Mouse (Mus musculus): ENCODE measurements around the gene Igflr1. TPM values are rescaled to one million over a fixed set of nuclear protein-coding genes. Genes with fewer than 3 reads are reported as not detected.

Igflr1 gene
- polyA plus RNA-seq, 1 experiment from 2014 or later: 6.6 TPM

GRCm38 (mm10) chr7:30579950-30580349, 14.7 kb downstream of the Igflr1 start:
- Histone ChIP-seq H3K4me2 (replicated peaks) (no peak overlapping the region), H3K27ac (no peak overlapping the region), H3K9ac (replicated peaks) (no peak overlapping the region), H3K27me3 (no peaks in the 10 kb centered on the region), H3K9me3 (no peaks in the 10 kb centered on the region), H3K4me1 (replicated peaks) (no peaks in the 10 kb centered on the region), H3K36me3 (peaks cover 100% of the 10 kb centered on the region), H3K4me3 (replicated peaks) (no peak overlapping the region)
- WGBS: 92% methylated on average over 8 of the region's 8 CpGs
- ATAC-seq: 0 out of 2 replicates have a peak, but pooled peaks have one; percentile 34

GRCm38 (mm10) chr7:30581547-30581946, 16.3 kb downstream of the Igflr1 start:
- Histone ChIP-seq H3K4me3 (replicated peaks) (no peak overlapping the region), H3K27ac (no peak overlapping the region), H3K4me2 (replicated peaks) (no peak overlapping the region), H3K4me1 (replicated peaks) (peaks cover 3% of the 10 kb centered on the region), H3K27me3 (no peaks in the 10 kb centered on the region), H3K36me3 (peaks cover 100% of the 10 kb centered on the region), H3K9me3 (no peaks in the 10 kb centered on the region), H3K9ac (replicated peaks) (no peak overlapping the region)
- no peak for ATAC-seq
- WGBS: 94% methylated on average over 16 of the region's 16 CpGs

GRCm38 (mm10) chr7:30584339-30584738, 19.1 kb downstream of the Igflr1 start:
- Histone ChIP-seq H3K4me2 (replicated peaks) (no peak overlapping the region), H3K27ac (no peak overlapping the region), H3K27me3 (no peaks in the 10 kb centered on the region), H3K9me3 (no peaks in the 10 kb centered on the region), H3K4me3 (replicated peaks) (no peak overlapping the region), H3K36me3 (peaks cover 75% of the 10 kb centered on the region), H3K4me1 (replicated peaks) (peaks cover 16% of the 10 kb centered on the region), H3K9ac (replicated peaks) (no peak overlapping the region)
- WGBS: 98% methylated on average over 10 of the region's 10 CpGs
- ATAC-seq: no peak

GRCm38 (mm10) chr7:30585170-30585569, 19.9 kb downstream of the Igflr1 start:
- Histone ChIP-seq H3K4me2 (replicated peaks) (no peak overlapping the region), H3K36me3 (peaks cover 67% of the 10 kb centered on the region)
- ATAC-seq: no peak

GRCm38 (mm10) chr7:30586455-30587020, 21.3 kb downstream of the Igflr1 start:
- peaks cover 53% of the 10 kb centered on the region for H3K36me3 ChIP-seq
- H3K27ac ChIP-seq: no peak overlapping the region
- peak overlapping the region; percentile 80 for H3K4me2 ChIP-seq (replicated peaks)
- peaks cover 23% of the 10 kb centered on the region for H3K4me1 ChIP-seq (replicated peaks)
- H3K9me3 ChIP-seq: no peaks in the 10 kb centered on the region
- no peaks in the 10 kb centered on the region for H3K27me3 ChIP-seq
- no peak for ATAC-seq
- WGBS: 88% methylated on average over 28 of the region's 28 CpGs
- H3K4me3 ChIP-seq (replicated peaks): peak overlapping the region; percentile 99
- H3K9ac ChIP-seq (replicated peaks): peak overlapping the region; percentile 99

More at GRCm38 (mm10) chr7:30585170-30585569, 19.9 kb downstream of the Igflr1 start:
- no peaks in the 10 kb centered on the region for H3K9me3 ChIP-seq
- WGBS: 88% methylated on average over 7 of the region's 7 CpGs
- peaks cover 22% of the 10 kb centered on the region for H3K4me1 ChIP-seq (replicated peaks)
- no peak overlapping the region for H3K27ac ChIP-seq
- no peak overlapping the region for H3K9ac ChIP-seq (replicated peaks)
- H3K27me3 ChIP-seq: no peaks in the 10 kb centered on the region
- no peak overlapping the region for H3K4me3 ChIP-seq (replicated peaks)

GRCm38 (mm10) chr7:30587842-30588667, 22.8 kb downstream of the Igflr1 start:
- H3K27ac ChIP-seq: peak overlapping the region; percentile 95
- ATAC-seq: peak; percentile 55
- H3K4me1 ChIP-seq (replicated peaks): peaks cover 26% of the 10 kb centered on the region
- H3K9me3 ChIP-seq: no peaks in the 10 kb centered on the region
- peak overlapping the region; percentile 99 for H3K9ac ChIP-seq (replicated peaks)
- peak overlapping the region; percentile 80 for H3K4me2 ChIP-seq (replicated peaks)
- H3K27me3 ChIP-seq: no peaks in the 10 kb centered on the region
- WGBS: under 1% methylated on average over 51 of the region's 67 CpGs
- peak overlapping the region; percentile 99 for H3K4me3 ChIP-seq (replicated peaks)
- peaks cover 38% of the 10 kb centered on the region for H3K36me3 ChIP-seq

- Histone ChIP-seq H3K4me1 (replicated peaks) (peaks cover 32% of the 10 kb centered on the region), H3K4me3 (replicated peaks) (peak within 1 kb of the TSS; percentile 99), H3K4me2 (replicated peaks) (peak within 1 kb of the TSS; percentile 80), H3K9ac (replicated peaks) (peak within 1 kb of the TSS; percentile 99), H3K27ac (peak within 1 kb of the TSS; percentile 95), H3K27me3 (no peaks in the 10 kb centered on the region), H3K36me3 (peaks cover 30% of the 10 kb centered on the region), H3K9me3 (no peaks in the 10 kb centered on the region)
- WGBS: under 1% methylated on average over 62 of the region's 68 CpGs
- peak; percentile 97 for ATAC-seq
Measured at GRCm38 (mm10) chr7:30588676-30589434, 23.6 kb downstream of the Igflr1 start, which contains the start of gene Kmt2b. Gene Kmt2b (minus strand): TSS chr7:30588726.

GRCm38 (mm10) chr7:30589435-30590301, 24.4 kb downstream of the Igflr1 start:
- ATAC-seq: peak; percentile 71
- WGBS: 30% methylated on average over 40 of the region's 40 CpGs
- H3K9me3 ChIP-seq: no peaks in the 10 kb centered on the region

GRCm38 (mm10) chr7:30590927-30591604, 25.8 kb downstream of the Igflr1 start:
- 84% methylated on average over 9 of the region's 9 CpGs for WGBS
- Histone ChIP-seq H3K27me3 (no peaks in the 10 kb centered on the region), H3K4me2 (replicated peaks) (no peak overlapping the region), H3K4me1 (replicated peaks) (peaks cover 35% of the 10 kb centered on the region), H3K36me3 (peaks cover 8% of the 10 kb centered on the region), H3K4me3 (replicated peaks) (no peak overlapping the region), H3K9ac (replicated peaks) (peak overlapping the region; percentile 37; the same call in 1 of the 2 replicates), H3K9me3 (no peaks in the 10 kb centered on the region), H3K27ac (no peak overlapping the region)
- no peak for ATAC-seq

More at GRCm38 (mm10) chr7:30589435-30590301, 24.4 kb downstream of the Igflr1 start:
- no peaks in the 10 kb centered on the region for H3K27me3 ChIP-seq
- peaks cover 22% of the 10 kb centered on the region for H3K36me3 ChIP-seq
- peak overlapping the region; percentile 99 for H3K4me3 ChIP-seq (replicated peaks)
- H3K4me1 ChIP-seq (replicated peaks): peaks cover 35% of the 10 kb centered on the region
- H3K9ac ChIP-seq (replicated peaks): peak overlapping the region; percentile 99
- H3K4me2 ChIP-seq (replicated peaks): peak overlapping the region; percentile 80
- H3K27ac ChIP-seq: peak overlapping the region; percentile 95

GRCm38 (mm10) chr7:30591605-30591951, 26.4 kb downstream of the Igflr1 start:
- Histone ChIP-seq H3K36me3 (peaks cover 3% of the 10 kb centered on the region), H3K4me2 (replicated peaks) (no peak overlapping the region), H3K9me3 (no peaks in the 10 kb centered on the region), H3K27me3 (no peaks in the 10 kb centered on the region), H3K9ac (replicated peaks) (0 out of 2 replicates have a peak overlapping the region, but pooled peaks have one; percentile 37), H3K4me1 (replicated peaks) (peaks cover 32% of the 10 kb centered on the region), H3K4me3 (replicated peaks) (no peak overlapping the region), H3K27ac (no peak overlapping the region)
- WGBS: 22% methylated on average over 4 of the region's 4 CpGs
- no peak for ATAC-seq

Data from midbrain, embryonic 13.5 days (tissue).